Comparison of ENCODE assay signal across 9 mouse cellular contexts in the genomic region with DNA sequence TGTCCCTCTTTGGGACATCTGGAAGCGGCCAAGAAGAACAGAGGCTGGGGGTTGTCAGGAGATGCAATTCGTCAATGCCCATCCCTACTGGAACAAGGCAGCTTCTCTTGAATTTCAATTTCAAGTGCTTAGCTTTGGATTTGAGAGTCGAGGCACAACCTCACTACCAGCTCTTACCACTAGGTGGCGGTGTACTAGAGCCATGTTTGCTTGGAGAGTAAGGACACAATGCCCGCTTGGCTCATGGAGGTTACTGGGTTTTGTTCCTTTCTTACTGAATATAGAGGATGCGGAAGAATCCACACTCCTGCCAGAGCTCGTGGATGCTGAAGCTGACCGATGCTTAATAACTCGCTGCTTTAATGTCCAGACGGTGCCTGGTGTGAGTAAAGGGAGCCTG. TPM values are rescaled to one million over a fixed set of nuclear protein-coding genes. Genes with fewer than 3 reads are reported as not detected.
A peak's percentile ranks its signal among the peaks of the same experiment; 100 is the strongest.
DNase-seq lines count a peak whose midpoint lies in the region; ATAC-seq and TF ChIP-seq lines count a peak whose summit lies in the region.
"Had no signal": no experiment of that assay in that cellular context is flagged by ENCODE, and none has a peak within 500 bp of the region (broad histone marks: within the 10 kb centered on the region; RNA-seq: fewer than 3 reads in every experiment).

No protein-coding gene starts in this region.

- no peak for ATAC-seq in heart, embryonic 11.5 days (replicated peaks; ENCODE audit: insufficient number of reproducible peaks, low FRiP score, low TSS enrichment)
- ATAC-seq in megakaryocyte-erythroid progenitor cell, adult 5-6 weeks (replicated peaks; ENCODE audit: low FRiP score, low TSS enrichment, poor library complexity, severe bottlenecking), result 0 out of 2 replicates have a peak, but pooled peaks have one; percentile 50
- no peak for ATAC-seq in stomach, postnatal 0 days (ENCODE audit: low FRiP score, low TSS enrichment)

- H3K9me3 ChIP-seq in heart, embryonic 11.5 days (replicated peaks; ENCODE audit: control insufficient read depth, low read length), result no peaks in the 10 kb centered on the region
- no peaks in the 10 kb centered on the region for H3K9me3 ChIP-seq in stomach, postnatal 0 days (ENCODE audit: control insufficient read depth, low read length)
- H3K9me3 ChIP-seq: embryonic facial prominence, embryonic 12.5 days had no signal

- WGBS in heart, embryonic 11.5 days (ENCODE audit: insufficient replicate concordance), result 72% methylated on average over 10 of the region's 10 CpGs
- WGBS in stomach, postnatal 0 days, result 77% methylated on average over 10 of the region's 10 CpGs

- no peak overlapping the region for H3K4me2 ChIP-seq in heart, embryonic 11.5 days
- H3K4me2 ChIP-seq in stomach, postnatal 0 days (replicated peaks; ENCODE audit: low read depth), result no peak overlapping the region
- H3K4me2 ChIP-seq: embryonic facial prominence, embryonic 12.5 days had no signal

- H3K27me3 ChIP-seq in heart, embryonic 11.5 days (ENCODE audit: control insufficient read depth, insufficient read depth, low read length), result no peaks in the 10 kb centered on the region
- no peaks in the 10 kb centered on the region for H3K27me3 ChIP-seq in stomach, postnatal 0 days (ENCODE audit: control insufficient read depth, insufficient read depth, low read length)
- H3K27me3 ChIP-seq: embryonic facial prominence, embryonic 12.5 days had no signal

- peak; percentile 43 for DNase-seq in heart, adult 8-10 months (ENCODE audit: low spot score)
- peak; percentile 78 for DNase-seq in NIH3T3 (ENCODE audit: low read depth)
- peak; percentile 45 for DNase-seq in cerebellum, adult 9-10 months
- DNase-seq in gastrocnemius, postnatal 14 days, result peak; percentile 39
- peak; percentile 51 to 67 for DNase-seq in layer of hippocampus, postnatal 14 days (ENCODE audit: low spot score in 2 of 2)
- peak; percentile 57 for DNase-seq in stomach, postnatal 0 days (ENCODE audit: low spot score)

- H3K27ac ChIP-seq in heart, embryonic 11.5 days (ENCODE audit: low read depth, low read length), result no peak overlapping the region
- H3K27ac ChIP-seq in stomach, postnatal 0 days (replicated peaks), result no peak overlapping the region
- H3K27ac ChIP-seq: embryonic facial prominence, embryonic 12.5 days had no signal

- intact Hi-C loops in gastrocnemius, postnatal 14 days (cut with DNase I; ENCODE audit: low total_unique reads), result loop anchor here (10.0 kb wide), 1 partner anchor 429 kb away; no protein-coding TSS in a partner anchor

- H3K9ac ChIP-seq in heart, embryonic 11.5 days (ENCODE audit: low read depth, low read length), result no peak overlapping the region
- H3K9ac ChIP-seq in stomach, postnatal 0 days (ENCODE audit: low read length), result no peak overlapping the region
- H3K9ac ChIP-seq: embryonic facial prominence, embryonic 12.5 days had no signal

- H3K4me3 ChIP-seq in heart, embryonic 11.5 days (ENCODE audit: low read depth, low read length), result no peak overlapping the region
- H3K4me3 ChIP-seq in stomach, postnatal 0 days (ENCODE audit: low read depth, low read length), result no peak overlapping the region
- H3K4me3 ChIP-seq: embryonic facial prominence, embryonic 12.5 days had no signal

- TF ChIP-seq CTCF in stomach, postnatal 0 days (IDR thresholded peaks at IDR 0.05; ENCODE audit: low read depth), result peak; percentile 87

- TF ChIP-seq EP300 in stomach, postnatal 0 days (optimal IDR thresholded peaks at IDR 0.05), result no peak

- no peaks in the 10 kb centered on the region for H3K4me1 ChIP-seq in heart, embryonic 11.5 days (ENCODE audit: control insufficient read depth, insufficient read depth, low read length)
- H3K4me1 ChIP-seq in stomach, postnatal 0 days (replicated peaks; ENCODE audit: control insufficient read depth, insufficient read depth), result no peaks in the 10 kb centered on the region
- H3K4me1 ChIP-seq: embryonic facial prominence, embryonic 12.5 days had no signal

- no peaks in the 10 kb centered on the region for H3K36me3 ChIP-seq in heart, embryonic 11.5 days (ENCODE audit: control insufficient read depth, insufficient read depth, low read length)
- H3K36me3 ChIP-seq in stomach, postnatal 0 days (ENCODE audit: control insufficient read depth, insufficient read depth, low read length), result no peaks in the 10 kb centered on the region
- H3K36me3 ChIP-seq: embryonic facial prominence, embryonic 12.5 days had no signal

RNA-seq across cellular contexts. Expression of a gene that starts 32.2 kb away (rescaled TPM):
- not detected for total RNA-seq in heart, adult 8-10 months (2022)
- not detected in 2 replicates for polyA plus RNA-seq in heart, embryonic 11.5 days (2014; fragmentation: Nextera tagmentation; extraction: Ambion mirVana)
- not detected for total RNA-seq in gastrocnemius, postnatal 14 days (2021)
- under 1 TPM in 1 of 2 experiments, not detected in 1; 0.21 TPM for total RNA-seq in layer of hippocampus, postnatal 14 days (2021)
- not detected in 2 replicates for total RNA-seq in megakaryocyte-erythroid progenitor cell, adult 5-6 weeks (2014; fragmentation: Nextera tagmentation)
- total RNA-seq in megakaryocyte-erythroid progenitor cell, adult 5-6 weeks (2017), result not detected in 2 replicates
- 0.11 and 0.23 TPM in 2 replicates for polyA plus RNA-seq in stomach, postnatal 0 days (2015; fragmentation: Nextera tagmentation; extraction: Ambion mirVana)

RNA-seq across cellular contexts. Expression of a gene that starts 35.4 kb away (rescaled TPM):
- not detected for total RNA-seq in heart, adult 8-10 months (2022)
- polyA plus RNA-seq in heart, embryonic 11.5 days (2014; fragmentation: Nextera tagmentation; extraction: Ambion mirVana), result not detected in 2 replicates
- total RNA-seq in gastrocnemius, postnatal 14 days (2021), result not detected
- total RNA-seq in layer of hippocampus, postnatal 14 days (2021), result not detected
- not detected in 2 replicates for total RNA-seq in megakaryocyte-erythroid progenitor cell, adult 5-6 weeks (2014; fragmentation: Nextera tagmentation)
- total RNA-seq in megakaryocyte-erythroid progenitor cell, adult 5-6 weeks (2017), result not detected in 2 replicates
- polyA plus RNA-seq in stomach, postnatal 0 days (2015; fragmentation: Nextera tagmentation; extraction: Ambion mirVana), result not detected in 2 replicates
